Mouse (Mus musculus) adrenal gland, postnatal 4 days (tissue): Measurements from ENCODE around the gene Fads6. TPM values are rescaled to one million over a fixed set of nuclear protein-coding genes. Genes with fewer than 3 reads are reported as not detected.

Source experiments
- DNase-seq, 2 experiments: peaks; one replicate each; pipeline ENCODE4 v3.0.0; 2021 to 2022; ENCODE audit warnings: low spot score in 2 of 2, mixed read lengths in 2 of 2
- total RNA-seq, 2 experiments: library from RNA; stranded (reverse); gene quantifications; 2 replicates each; pipeline ENCODE4 v1.2.3; 2021

Gene Fads6
- total RNA-seq, 2 experiments from 2014 or later = 26.0 to 31.3 TPM

- DNase-seq = no peak
These were observed 3.9 kb upstream of the Fads6 start for GRCm38 (mm10) chr11:115301351-115301750.

- no peak for DNase-seq
These were observed 3.3 kb upstream of the Fads6 start for GRCm38 (mm10) chr11:115300745-115301144.

GRCm38 (mm10) chr11:115298160-115298559 lies 697 bp upstream of the Fads6 start:
- DNase-seq = no peak

- no peak for DNase-seq
These were observed 822 bp downstream of the Fads6 start for GRCm38 (mm10) chr11:115296471-115297210.

GRCm38 (mm10) chr11:115295939-115296338 lies 1.5 kb downstream of the Fads6 start:
- no peak for DNase-seq

- no peak for DNase-seq
These were observed 4.7 kb downstream of the Fads6 start for GRCm38 (mm10) chr11:115292631-115293375.

GRCm38 (mm10) chr11:115291503-115291902 lies 6.0 kb downstream of the Fads6 start:
- DNase-seq = no peak

GRCm38 (mm10) chr11:115290919-115291318 lies 6.5 kb downstream of the Fads6 start:
- DNase-seq = no peak

- DNase-seq = no peak
These were observed 7.1 kb downstream of the Fads6 start for GRCm38 (mm10) chr11:115290314-115290713.

GRCm38 (mm10) chr11:115289885-115290284 lies 7.6 kb downstream of the Fads6 start:
- DNase-seq = no peak

GRCm38 (mm10) chr11:115288305-115288704 lies 9.2 kb downstream of the Fads6 start:
- no peak for DNase-seq

- no peak for DNase-seq
These were observed 10.1 kb downstream of the Fads6 start for GRCm38 (mm10) chr11:115287386-115287785.

- DNase-seq = no peak
These were observed 11.1 kb downstream of the Fads6 start for GRCm38 (mm10) chr11:115286201-115286993.

GRCm38 (mm10) chr11:115285282-115285681 lies 12.2 kb downstream of the Fads6 start:
- no peak for DNase-seq

GRCm38 (mm10) chr11:115283891-115284620 lies 13.4 kb downstream of the Fads6 start:
- no peak for DNase-seq

- no peak for DNase-seq
These were observed 14.0 kb downstream of the Fads6 start for GRCm38 (mm10) chr11:115283486-115283765.

GRCm38 (mm10) chr11:115282723-115283485 lies 14.6 kb downstream of the Fads6 start:
- DNase-seq = no peak

GRCm38 (mm10) chr11:115282295-115282694 lies 15.2 kb downstream of the Fads6 start:
- DNase-seq = no peak

- no peak for DNase-seq
These were observed 17.7 kb downstream of the Fads6 start for GRCm38 (mm10) chr11:115279726-115280125.

- no peak for DNase-seq
These were observed 19.3 kb downstream of the Fads6 start for GRCm38 (mm10) chr11:115278176-115278575.

- DNase-seq = no peak
These were observed 19.9 kb downstream of the Fads6 start for GRCm38 (mm10) chr11:115277604-115277975.
